Mouse (Mus musculus) MN1 (cell line): ENCODE results near the gene Trim17.

Source experiments
- DNase-seq: peaks from one replicate; pipeline ENCODE4 v3.0.0-alpha.2; 2016; ENCODE audit warnings: low spot score

The Trim17 gene

DNA sequence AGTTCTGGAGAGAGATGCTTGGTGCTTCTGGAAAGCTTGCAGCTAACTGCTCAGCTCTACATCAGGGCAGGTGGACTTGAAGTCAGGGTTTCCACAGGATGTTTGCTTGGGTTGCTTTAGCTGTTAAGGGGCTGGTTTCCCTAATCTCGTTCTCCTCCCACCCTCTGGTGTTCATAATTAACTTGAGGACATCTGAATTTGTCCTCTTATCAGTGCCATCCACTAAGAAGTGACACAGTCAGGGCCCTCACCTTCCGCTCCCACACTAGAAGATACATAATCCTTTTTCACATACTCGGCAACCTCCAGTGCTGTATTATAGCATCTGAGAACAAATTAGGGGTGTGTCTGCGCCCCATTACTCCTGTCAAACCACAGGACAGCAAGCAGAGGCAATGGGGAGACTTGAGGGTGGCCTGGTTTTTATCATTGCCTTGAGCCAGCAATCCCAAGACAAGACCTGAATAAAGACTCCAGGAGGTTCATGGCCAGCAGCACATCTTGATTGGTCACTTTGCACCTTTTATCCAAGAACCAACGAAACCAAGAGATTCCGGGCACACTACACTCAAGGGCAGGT is 38.7 kb downstream of the Trim17 start:
- no peak for DNase-seq

GRCm38 (mm10) chr11:58994337-58994826 is 39.9 kb downstream of the Trim17 start:
- no peak for DNase-seq

- no peak for DNase-seq
Measured at GRCm38 (mm10) chr11:58995061-58995806, 40.7 kb downstream of the Trim17 start.

DNA sequence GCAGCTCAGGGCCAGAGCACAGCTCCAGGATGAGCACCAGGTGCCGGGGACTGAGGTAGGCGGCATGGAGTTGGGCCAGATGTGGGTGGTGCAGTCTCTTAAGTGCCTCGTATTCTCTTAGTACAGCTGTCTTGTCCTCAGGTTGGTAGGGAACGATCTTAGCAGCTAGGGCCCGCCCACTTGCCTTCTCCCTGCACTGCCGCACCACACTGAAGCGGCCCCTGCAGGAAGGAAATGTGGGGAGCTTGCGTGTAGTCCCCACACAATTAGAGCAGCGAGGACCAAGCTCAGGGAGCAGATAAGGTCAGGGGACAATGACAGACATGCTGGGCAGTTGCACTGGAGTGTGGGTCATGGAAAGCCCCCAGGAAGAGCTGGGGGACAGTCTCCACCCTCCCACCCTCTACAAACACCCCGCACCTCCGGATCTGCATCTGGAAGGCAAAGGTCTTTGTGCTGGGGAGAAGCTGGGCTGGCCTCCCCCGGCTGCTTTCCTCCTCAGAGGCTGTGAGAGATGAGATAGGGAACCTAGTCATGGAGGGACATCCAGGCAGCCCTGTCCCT is 41.4 kb downstream of the Trim17 start:
- no peak for DNase-seq

- no peak for DNase-seq
Measured at GRCm38 (mm10) chr11:58997541-58997940, 43.1 kb downstream of the Trim17 start.

DNA sequence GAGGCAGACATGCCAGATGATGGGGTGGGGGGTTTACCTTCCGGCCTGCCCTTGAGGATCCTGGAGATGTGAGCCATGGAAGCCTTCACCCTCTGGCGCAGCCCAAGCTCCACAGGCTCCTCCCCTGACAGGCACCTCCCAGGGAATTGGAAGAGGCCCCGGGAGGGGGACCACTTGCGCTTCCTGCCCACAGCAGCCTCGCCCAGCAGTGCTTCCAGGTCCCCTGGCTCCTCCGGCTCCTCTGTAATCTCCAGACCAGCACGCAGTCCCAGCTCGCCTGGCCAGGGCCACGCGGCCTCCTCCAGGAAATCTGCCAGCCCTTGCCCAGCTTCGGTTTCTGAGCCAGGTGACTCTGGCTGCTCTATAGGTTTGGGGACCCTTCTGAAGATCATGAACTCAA is 44.7 kb downstream of the Trim17 start:
- peak; percentile 22 for DNase-seq

DNA sequence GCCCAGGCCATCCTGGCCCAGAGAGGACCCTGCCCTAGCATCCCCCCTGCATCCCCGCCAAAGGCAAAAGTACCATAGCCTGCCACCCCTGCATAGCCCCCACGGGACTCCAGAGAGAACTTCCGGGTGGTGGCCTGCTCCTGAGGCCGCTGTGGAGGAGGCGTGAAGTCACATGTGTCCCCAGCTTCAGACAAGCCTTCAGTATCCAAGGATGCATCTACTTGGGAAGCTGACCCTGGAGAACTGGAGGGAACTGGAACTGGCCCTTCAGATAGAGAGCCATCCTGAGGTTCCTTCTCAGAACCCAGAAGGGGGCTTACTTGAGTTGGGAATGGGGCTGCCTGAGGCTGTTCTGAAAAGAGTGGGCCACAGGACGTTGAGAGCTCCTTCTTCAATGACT is 45.3 kb downstream of the Trim17 start:
- DNase-seq = no peak

DNA sequence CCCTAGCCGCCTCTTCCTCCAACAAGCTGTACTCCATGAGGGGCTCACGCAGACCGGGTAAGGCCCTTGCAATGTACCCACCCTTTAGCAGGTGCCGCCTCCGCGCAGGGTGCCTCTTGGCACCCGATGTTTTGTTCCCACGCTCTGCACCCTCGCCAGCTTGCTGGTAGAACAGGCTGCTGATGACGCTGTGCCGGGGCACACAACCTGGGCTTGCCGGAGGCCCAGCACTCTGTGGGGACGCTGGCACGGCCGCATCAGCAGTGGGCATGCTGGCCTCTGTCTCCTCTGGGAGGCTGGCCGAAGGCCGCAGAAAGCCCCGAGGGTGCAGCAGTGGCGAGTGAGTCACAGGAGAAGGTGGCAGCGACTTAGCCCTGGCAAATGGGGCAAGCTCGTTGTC is 46.1 kb downstream of the Trim17 start:
- DNase-seq = no peak

DNA sequence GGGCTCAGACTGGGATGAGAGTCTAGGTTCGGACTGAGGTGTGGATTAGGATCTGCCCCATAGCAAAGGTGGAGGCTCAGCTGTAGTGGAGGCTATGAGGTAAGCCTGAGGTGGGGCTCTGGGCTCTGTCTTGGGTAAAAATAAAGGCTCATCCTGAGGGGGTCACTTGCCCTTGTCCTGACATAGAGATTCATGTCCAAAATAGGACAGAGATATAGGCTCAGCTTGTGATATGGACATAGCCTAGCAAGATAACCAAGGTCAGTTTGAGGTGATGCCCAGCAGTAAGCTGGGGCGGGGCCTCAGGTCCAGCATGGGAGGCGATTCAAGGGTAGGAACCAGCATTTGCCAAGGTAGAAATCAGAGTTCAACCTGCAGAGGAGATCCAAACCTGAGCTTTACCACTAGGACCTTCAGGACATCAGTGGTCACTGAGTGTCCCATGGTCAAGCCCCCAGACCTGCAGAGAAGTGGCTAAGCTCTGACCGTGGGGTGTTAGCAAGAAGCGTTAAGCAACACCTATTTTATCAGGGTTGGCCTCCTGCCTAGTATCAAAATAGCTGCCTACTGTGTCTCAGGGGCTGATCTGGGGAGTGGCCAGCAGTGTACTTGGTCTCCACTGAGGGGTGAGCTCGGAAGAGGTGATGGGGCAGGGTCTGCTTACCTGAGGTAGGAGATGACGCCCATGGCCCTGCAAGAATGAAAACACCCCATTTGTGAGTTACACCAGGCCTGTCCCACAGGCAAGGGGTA is 48.0 kb downstream of the Trim17 start:
- DNase-seq = no peak

DNA sequence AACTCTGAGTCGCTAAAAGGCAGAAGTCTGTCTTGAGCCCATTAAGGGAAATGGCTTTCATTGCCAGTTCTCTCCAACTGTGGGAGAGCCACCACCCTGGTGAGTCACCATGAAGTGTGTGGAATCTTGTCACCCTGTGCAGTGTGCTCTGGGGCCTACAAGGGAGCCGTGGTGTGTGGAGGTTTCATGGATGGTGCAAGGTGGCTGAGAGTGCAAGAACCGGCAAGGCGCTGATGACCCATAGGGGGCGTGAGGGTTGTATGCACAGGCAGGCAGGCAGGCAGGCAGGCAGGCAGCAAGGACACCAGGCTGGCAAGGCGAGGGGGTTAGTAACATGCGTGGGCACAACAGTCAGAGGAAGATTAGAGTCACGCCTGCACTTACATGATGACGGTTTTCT is 60.6 kb downstream of the Trim17 start:
- peak; percentile 29 for DNase-seq
